Mouse (Mus musculus) lung, adult 18-20 months (tissue): ENCODE results near the gene Ppfia3.

Source experiments
- DNase-seq, 2 experiments: peaks; one replicate each; pipeline ENCODE4 v3.0.0; 2022; ENCODE audit warnings: mixed read lengths in 2 of 2

Gene Ppfia3

DNA sequence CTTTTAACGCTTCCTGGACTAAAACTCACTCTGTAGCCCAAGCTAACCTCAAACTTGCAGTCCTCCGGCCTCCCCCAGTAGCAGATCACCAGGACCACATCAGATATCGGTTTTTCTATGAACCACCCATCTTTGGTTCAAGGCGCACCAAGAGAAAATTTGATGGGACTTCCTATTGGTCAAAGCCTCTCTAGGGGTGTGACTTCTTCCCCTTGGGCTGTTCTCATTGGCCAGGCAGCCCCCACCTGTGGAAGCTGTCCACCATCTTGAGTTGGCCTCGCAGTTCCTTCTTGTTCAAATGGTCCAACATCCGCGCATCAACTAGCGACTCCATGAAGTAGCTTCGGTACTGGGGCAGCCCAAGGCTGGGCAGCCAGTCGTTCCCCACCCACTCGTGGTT lies 24.7 kb downstream of the Ppfia3 start:
- no peak for DNase-seq

DNA sequence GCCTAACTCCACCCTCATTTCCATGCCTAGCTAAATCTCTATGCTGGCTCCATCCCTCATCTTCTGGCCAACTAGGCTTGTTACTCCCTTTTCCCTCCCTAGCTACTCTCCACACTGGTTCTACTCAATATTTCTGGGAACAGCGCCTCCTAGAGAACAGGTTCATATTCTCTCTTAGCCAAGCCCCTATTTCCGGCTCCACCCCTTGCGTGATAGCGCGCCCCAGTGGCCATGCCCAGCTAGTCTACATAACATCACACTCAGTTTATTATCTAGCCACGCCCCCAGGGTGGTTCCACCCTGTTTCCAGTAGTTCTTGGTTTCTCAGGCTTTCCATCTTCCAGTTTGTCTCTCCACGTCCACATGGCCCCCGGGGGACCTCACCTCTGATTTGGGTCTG lies 25.5 kb downstream of the Ppfia3 start:
- peak; percentile 80 to 91 for DNase-seq

DNA sequence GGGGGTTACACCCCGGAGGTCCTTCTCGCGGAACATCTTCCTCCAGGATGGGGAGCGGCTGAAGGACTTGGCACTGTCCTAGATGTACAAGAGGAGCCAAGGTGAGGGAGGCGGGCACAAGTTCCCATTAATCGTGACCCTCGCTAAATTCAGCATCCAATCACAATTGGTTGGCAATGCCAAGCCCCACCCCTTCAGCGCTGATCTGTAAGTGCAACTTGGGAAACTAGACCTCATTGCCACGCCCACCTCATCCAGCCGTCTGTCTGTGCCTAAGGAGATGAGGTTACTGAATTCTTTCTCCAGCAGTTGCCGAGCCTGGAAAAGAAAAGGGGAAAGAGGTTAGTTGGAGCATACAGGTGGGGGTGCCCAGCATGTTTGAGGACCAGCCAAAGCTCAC lies 26.1 kb downstream of the Ppfia3 start:
- DNase-seq = peak; percentile 76 to 79

DNA sequence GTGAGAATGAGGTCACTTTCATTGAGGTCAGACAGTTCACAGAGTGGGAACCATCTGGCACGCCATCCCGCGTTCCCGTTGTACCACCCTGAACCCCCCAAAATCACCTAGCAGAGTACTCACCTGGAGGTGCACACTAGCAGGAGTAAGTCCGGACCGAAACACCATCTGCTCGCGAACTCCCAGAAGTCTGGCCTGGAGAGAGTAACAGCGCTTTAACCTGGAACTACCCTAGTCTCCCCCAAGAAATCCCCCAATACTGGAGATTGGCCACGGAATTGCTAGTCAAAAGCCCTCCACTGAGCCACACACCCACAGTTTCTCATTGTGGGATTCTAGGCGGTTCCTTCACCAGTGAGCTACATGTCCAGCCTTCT lies 26.8 kb downstream of the Ppfia3 start:
- no peak for DNase-seq

DNA sequence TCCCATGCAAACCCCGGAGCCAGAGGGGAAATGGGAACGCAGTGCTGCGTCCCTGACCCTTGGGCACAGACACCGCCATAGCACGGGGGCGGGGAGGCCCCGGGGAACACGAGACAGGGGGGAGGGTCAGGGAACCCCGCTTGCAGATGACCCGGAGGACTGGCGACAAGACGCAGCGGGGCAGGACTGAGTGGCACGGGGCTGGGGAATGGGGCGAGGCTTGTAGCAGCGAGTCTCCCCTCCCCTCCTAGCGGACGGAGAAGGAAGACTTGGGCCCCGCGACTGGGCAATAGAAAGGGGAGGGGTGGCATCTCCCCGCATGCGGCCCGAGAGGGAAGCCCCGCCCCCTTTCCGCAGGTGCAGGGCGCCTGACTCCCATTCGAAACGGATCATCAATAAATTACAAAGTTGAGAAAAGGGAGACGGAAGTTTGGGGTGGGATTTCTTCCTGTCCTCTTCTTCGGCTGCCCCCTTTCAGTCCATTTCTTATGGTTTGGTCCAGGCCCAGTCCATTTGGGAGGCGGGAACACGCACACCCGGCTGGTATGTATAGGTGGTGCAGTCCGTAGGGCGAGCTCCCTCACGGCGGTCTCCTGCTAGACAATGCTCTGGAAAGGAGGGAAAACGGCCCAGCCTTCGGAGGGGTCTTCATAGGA lies 27.3 kb downstream of the Ppfia3 start:
- DNase-seq = peak; percentile 78 to 81

DNA sequence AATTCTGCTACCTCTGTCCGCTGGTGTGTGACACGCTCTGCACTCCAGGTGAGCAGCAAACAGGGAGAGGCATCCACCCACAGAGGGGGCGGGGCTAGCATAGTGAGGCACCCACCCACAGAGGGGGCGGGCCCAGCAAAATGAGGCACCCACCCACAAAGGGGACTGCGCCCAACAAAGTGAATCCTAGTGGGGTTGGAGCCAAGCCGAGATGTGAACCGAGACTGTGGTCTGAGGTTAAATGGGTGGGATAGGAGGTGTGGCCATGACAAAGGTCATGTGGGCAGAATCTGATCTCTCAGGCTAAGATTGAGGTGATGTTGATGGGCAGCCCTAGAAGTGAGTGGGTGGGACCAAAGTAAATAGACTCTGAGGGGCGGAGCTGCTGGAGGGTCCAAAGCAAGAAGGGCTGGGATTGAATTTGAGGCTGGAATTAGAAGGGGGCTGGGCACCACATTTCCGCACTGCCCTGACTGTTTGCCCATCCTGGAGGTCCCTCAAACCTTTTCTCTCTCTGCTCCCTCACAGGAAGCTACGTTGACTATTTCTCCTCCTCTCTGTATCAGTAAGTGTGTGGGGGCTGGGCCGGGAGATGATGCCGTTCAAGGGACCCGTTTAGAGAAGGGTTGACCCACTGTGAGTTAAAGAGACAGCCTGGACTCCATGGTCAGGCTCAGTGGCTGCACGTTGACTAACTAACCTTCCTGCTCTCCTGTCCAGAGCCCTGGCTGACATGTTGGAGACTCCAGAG lies 28.5 kb downstream of the Ppfia3 start:
- peak; percentile 73 to 77 for DNase-seq

DNA sequence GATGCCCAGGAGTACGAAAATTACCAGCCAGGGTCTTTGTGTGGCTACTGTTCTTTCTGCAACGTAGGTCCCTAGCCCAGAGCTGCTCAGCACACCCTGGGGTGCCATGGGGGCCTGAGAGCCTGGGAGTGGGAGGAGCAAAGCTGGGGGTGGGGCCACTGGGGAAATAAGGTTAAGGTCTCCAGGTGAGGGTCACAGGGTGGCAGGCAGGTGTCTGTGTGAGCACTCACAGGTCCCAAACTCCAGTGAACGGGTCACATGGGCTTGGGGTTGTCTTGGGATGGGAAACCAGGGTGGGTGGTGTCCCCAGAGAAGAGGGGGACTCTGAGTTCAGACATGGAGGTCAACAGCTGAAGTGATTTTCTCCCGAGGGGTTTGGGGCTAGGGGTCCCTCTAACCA lies 29.4 kb downstream of the Ppfia3 start:
- no peak for DNase-seq

DNA sequence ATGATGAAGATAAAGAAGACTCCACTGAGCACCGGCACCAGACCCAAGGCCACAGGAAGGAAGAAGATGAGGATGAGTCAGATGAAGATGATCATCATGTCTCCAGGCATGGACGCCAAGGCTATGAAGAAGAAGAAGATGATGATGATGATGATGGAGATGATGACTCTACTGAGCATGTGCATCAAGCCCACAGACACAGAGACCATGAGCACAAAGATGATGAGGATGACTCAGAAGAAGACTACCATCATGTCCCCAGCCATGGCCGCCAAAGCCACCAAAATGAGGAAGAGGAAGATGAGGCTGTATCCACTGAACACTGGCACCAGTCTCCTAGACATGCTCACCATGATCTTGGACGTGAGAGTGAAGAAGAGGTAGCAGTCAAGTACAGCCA lies 30.5 kb downstream of the Ppfia3 start:
- no peak for DNase-seq

DNA sequence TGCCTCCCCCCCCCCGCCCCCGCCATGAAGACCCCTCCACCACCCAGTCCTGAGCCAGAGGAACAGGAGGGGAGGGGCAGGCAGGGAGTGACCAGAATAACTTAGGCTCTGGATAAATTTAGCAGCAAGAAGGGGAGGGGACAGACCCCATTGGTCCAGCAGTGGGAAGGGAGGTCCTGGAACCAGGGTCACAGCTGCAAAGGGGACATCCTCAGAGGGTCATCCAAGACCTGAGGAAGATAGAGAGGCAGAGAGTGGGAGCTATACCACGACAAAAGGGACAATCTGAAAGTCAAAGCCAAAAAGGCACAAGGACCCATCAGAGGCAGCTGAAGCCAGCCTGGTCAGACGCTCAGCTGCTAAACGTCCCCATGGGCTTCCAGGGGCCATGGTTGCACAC lies 31.8 kb downstream of the Ppfia3 start, which contains the start of gene Hrc:
TSS of gene Hrc (plus strand) at position 235 of the 400 bp plus-strand sequence.
- DNase-seq = no peak

DNA sequence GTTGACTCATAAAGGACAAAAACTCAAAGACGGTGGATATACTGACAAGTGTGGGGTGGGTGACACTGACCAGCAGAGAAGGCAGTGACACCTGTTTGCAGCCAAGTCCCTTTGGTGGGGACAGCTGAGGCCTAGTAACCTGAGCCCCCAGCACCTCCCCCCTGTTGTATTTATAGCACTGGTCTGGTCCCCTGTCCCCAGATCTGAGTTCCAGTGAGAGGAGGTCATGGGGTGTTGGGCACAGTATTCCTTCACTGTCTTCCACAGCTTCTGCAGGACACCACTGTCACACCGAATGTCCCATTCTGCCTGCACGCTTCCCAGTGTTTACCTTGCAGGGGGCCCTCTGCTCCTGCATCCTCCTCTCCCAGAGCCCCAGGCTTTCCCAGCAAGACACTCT lies 32.2 kb downstream of the Ppfia3 start:
- DNase-seq = no peak

DNA sequence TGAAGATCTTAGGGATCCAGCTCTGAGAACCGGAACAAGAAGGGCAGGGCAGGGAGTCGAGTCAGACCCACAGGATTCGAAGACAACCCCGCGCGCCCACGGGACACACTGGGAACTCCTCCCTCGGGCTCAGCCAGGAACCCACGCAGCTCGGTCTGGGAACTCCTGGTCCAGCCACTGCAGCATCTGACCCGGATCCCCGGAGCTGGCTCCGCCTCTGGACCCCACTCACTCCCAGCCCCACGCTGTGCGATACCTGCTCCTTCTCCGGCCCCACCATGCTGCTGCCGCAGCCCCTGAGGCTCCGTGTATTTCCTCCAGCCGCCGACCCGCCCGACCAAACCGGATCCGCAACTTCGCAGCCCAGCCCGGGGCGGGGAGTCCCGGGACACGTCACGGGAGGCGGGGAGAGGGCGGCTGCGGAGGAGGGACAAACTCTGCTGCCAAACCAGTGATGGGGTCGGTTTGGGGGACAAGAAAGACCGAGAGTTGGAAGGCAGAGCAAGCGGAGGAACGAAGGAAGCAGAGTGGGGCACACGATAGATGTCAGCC lies 33.3 kb downstream of the Ppfia3 start, which contains the start of gene Trpm4:
TSS of gene Trpm4 (minus strand) at position 350 of the 552 bp plus-strand sequence.
- peak; percentile 89 to 93 for DNase-seq

DNA sequence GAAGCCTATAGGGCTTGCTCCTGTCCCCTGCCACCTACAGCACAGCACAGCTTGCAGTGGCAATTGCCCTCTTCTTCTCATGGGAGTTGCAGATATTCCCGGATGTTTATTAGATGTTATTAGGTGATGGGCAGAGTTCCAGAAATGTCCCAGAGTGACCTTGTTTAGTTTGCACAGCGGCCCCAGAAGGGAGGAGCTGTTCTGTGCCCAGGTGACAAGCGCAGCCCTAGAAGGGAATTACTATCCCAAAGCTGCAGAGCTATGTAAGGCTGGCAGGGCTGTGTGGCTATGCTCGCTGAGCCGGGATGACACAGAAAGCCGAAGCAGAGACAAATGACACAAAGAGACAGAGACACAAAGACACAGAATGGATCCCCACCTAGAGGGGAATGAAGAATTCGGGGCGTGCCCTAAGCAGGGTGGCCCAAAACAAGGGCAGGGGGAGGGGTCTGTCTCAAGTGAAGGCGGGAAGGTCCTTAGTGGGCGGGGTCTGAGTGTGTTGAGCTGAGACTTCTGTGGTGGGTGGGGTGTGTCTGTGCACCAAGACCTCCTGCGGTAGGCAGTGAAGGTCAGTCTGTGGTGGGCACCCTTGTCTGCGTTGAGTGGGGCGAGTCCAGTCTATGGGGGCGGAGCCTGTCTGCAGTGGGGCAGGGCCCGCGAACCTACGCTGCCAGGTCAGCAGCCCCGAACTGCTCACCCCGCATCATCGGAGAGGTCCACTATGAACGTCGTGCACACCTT lies 34.0 kb downstream of the Ppfia3 start:
- peak; percentile 72 to 79 for DNase-seq

DNA sequence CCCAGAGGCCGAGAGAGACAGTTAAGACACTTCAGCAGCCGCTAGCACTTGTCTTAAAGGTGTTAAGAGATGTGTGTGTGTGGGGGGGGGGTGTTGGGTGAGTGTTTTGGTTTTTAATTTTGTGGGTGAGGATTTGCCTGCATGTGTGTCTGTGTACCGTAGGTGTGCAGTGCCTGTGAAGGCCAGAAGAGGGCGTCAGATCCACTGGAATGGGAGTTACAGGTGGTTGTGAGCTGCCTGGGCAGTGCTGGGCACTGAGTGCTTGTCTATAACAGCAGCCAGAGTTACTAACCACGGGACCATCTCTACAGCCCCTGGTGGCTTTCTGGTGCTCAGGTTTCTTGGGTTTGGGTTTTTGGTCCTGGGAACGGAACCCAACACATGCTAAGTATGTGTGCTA lies 35.3 kb downstream of the Ppfia3 start:
- DNase-seq = no peak

DNA sequence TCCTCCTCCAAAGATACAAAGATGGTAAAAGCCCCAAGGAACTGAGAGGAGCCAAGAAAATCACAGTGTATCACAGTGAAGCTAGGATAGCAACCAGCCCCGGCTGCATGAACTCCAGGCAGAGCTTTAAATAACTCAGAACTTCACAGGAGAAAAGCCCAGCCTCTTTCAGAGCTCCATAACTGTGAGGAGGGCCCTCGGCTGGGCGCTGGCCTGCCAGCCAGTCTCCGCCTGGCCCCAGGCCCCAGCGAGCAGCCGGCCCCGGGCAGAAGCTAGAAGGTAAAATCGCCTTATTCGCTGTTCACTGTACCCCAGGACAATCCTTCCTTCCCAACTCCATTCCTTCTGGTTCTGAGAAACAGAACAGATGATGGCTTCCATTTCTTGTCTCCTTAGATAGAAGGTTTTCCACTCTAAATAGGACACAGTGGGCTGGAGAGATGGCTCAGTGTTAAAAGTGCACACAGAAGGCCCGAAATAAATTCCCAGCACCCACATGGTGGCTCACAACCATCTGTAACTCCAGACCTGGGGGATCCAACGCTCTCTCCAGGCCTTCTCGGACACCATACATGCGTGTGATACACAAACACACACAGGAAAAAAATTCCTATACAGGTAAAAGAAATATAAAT lies 37.9 kb downstream of the Ppfia3 start:
- DNase-seq = no peak

DNA sequence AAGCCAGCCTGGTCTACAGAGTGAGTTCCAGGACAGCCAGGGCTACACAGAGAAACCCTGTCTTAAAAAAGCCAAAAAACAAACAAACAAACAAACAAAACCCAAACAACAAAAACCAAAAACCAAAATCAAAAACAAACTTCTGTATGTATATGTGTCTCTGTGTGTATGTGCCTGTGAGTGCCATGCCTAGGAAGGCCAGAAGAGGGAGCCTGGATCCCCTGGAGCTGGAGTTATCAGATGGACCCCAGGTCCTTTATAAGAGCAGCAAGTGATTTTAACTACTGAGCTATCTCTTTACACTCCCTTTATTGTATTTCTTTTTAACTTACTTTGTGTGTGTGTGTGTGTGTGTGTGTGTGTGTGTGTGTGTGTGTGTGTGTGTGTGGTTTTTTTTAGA lies 41.0 kb downstream of the Ppfia3 start:
- DNase-seq = no peak

DNA sequence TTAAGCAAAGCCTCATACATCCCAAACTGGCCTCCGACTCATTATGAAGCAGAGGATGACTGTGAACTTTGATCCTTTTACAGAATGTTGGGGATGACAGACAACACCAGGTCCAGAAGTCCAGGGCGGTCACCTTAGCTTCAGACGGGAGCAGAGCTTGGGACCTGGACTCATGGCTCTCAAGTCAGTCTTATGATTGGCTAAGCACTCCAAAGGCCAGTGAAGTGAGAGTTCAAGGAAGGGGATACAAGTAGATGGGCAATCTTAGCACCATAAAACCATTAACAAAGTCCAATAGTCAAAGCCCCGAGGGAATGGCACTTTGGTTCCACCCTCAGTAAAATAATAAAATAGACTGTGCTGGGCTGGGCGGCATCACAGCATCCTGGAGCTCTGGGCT lies 43.8 kb downstream of the Ppfia3 start:
- no peak for DNase-seq

DNA sequence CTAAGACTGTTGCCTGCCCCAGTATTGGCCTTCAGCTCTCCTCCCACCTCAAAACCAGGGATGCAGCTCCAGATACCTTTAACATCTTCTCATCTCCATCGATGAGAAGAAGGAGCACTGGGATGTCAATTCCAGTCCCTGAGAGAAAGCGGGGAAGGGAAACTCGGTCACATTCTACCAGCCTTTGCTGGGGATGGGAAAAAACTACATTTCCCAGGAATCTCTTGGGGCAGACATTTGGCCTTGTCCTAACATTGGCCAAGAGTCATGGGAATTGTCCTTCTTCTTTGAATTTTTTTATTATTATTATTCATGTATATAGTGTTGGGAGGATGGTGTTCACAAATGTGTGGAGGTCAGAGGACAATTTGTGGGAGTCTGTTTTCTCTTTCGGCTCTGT lies 44.6 kb downstream of the Ppfia3 start:
- DNase-seq = no peak

DNA sequence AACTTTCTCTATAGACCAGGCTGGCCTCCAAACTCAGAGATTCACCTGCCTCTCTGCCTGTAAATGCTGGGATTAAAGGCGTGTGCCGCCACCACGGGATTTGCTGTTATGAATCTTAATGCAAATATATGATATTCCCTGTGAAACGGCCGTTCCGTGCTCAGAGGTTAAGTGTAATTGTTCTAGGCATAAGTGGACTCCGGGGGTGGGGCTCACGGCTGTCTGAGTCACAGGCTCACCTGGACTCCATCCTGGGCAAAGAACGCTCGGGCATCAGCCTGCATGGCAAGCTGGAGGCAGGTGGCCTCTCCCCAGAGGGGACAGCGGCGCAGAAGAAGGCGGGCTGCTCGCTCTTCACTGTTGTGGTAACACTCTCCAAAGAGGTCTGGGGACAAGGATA lies 50.3 kb downstream of the Ppfia3 start:
- DNase-seq = peak in 1 of 2 experiments; percentile 34

DNA sequence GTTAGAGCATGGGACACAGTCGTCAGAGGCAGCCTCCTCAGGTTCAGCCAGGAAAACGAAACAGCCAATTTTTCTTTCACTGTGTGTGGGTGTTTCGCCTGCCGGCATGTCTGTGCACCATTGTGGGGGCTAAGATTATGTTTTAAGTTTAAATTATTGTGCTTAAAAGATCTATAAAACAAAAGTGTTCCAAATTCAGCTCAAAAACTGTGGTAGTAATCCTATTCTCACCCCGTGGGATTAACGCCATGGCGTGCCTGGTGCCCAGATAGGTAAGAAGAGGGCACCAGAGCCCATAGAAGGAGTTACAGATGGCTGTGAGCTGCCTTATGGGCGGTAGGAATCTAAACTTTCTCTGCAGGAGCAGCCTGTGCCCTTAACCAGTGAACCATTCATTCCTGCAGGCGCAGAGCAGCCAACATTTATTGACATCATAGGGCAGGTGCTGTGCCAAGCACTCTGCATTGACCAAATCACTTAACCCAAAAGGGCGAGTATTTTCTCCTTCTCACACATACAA lies 51.6 kb downstream of the Ppfia3 start:
- DNase-seq = no peak

DNA sequence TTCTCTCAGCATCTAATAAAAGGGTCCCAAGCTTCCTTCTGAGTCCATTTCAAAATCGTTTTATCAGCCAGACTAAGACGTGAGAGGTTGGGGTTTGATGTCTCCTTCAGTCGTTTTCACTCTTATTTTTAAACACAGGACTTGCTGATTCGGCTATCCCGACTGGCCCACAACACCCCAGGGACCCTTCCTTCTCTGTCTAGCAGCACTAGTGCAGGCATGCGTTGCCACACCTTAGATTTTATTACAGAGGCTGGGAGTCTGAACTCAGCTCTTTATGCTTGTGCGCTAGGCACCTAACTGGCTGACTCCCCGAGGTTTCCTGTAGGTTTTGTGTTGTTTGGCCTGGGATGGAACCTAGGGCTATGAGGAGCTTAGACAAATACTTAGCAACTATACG lies 53.3 kb downstream of the Ppfia3 start:
- no peak for DNase-seq

DNA sequence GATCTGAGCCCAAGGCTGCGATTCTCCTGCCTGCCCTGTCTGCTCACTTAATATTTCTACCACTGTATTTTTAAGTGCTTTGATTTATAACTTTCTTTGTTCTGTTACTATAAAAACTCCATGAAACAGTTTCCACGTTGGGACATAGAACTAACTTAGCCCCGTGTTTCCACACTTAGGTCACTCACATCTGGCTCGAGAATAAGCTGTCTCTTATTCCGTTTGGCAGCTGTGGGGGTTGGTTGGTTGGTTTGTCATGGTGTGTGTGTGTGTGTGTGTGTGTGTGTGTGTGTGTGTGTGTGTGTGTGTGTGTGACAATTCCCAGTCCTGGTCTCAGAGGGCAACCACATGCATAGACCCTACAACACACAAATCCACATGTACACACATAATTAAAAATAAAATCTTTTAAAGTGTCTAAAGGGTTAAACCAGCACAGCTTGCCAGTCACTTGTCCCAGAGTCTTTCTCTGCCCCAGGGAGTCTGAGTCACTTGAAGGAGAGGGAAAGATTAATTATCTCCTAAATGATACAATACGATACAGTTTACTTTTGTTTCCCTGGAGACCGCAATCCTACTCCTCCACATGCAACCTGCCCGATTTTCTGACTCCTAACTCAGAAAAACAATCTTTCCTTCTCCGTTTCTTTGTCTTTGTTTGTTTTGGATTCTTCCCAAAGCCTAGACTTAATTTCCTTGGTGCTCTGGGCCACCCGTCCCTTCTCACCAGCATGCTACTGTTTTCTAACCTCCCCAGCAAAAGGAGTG lies 53.9 kb downstream of the Ppfia3 start:
- DNase-seq = peak in 1 of 2 experiments; percentile 17

DNA sequence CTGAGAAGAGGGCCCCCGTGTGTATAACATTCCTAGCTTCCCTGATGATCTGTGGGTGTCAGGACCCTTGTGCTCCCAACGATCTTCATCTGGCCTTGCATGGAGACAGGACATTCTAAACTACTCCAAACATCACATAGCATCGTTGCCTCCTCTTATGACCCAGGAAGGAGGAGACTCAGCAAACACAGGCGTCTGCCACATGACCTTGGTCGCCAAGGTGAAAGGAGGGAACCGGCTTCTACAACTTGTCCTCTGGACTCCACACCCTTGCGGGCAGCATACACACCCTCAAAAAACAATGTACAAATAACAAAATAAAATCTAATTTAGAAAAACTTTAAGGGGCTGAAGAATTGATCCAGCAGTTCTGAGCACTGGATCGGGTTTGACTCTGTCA lies 54.8 kb downstream of the Ppfia3 start:
- peak in 1 of 2 experiments; percentile 25 for DNase-seq
